Mouse (Mus musculus) fat pad, adult 2 months (tissue): ENCODE measurements at regions not wholly inside any gene's neighbourhood (a gene's known extent, or its start where the extent isn't known, plus 50 kb on each side); places are given as distances from the start of the nearest gene placed in this dataset.

Experiments
- DNase-seq: peaks from one replicate; pipeline ENCODE4 v3.0.0-alpha.2; 2011; ENCODE audit warnings: low read depth, low spot score; ENCODE audit errors: extremely low read depth

DNA sequence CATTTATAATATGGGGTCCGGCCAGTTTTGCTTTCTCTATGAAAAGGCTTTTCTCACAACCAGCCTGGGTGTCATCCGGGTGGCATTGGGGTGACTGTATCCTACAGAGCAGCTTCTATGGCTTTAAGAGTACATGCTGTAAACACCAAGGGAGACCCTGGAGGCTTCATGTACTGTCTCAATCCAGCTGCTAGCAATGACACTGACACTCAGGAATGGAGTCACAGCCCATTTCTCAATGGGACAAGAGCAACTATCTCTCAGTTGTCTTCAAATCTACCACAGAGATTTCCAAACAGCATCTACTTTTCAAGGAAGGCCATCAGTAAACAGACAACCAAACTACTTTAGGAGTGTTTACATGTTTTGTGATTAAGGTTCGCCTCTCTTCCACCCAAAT is 397.5 kb downstream of the Adamts20 start:
- no peak for DNase-seq

DNA sequence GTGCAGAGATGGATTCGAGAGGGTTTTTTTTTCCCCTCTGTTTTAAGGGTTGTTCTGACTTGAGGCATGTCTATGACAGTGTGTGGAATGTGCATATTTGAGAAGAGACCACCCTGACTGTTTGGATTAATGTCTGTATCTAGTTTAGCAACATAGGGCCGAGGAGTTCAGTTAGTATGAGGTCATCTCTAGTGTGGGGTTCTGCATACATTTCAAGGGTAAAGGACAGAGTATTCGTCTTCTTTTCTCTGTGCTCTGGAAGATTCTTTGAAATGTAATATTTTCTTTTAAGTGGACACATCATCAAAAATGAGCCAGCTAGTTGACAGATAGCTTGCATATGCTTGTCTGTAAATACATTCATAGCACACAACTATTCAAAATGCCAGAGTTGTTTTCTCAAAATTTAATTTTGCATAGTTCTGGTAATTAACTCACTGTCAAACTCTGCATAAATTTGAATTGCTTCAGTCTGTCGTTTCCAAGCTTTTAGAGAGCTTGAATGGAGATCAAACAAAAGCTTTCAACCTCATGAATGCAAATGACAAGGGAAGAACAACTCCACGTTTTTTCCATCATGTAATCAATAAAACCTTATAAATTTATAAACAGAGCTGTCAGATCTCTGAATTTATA is 415.5 kb downstream of the Adamts20 start:
- no peak for DNase-seq

GRCm38 (mm10) chr15:94046186-94046585 is 419.0 kb downstream of the Adamts20 start:
- no peak for DNase-seq

DNA sequence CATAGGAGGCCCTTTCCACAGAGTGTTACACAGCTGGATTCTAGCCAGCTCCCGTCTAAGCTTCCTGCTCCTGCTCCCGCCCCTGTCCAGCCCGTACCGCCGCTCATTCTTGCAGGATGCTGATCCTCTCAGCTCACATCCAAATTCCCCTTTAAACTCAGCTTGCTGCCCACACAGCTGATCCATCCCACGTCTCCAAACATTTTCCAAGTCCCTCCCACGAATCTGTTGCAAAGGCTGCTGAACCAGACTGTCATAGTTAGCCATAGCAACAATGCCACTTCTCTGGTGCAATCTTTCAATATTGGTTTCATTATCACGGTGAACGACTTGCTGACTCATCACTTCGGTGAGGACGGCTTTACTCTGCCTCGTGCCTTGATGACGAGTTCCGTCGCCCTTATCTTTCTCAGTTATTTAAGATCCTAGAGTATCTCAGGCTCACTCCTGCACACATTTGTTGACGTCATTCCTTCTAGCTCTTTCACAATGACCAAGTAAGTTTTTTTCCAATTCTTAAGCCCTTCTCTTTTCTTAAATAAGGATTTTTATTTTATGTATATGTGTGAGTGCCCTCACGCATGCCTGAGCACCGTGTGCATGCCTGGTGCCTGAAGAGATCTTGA is 420.0 kb downstream of the Adamts20 start:
- peak; percentile 67 for DNase-seq

GRCm38 (mm10) chr15:94032957-94033356 is 432.3 kb downstream of the Adamts20 start:
- no peak for DNase-seq

DNA sequence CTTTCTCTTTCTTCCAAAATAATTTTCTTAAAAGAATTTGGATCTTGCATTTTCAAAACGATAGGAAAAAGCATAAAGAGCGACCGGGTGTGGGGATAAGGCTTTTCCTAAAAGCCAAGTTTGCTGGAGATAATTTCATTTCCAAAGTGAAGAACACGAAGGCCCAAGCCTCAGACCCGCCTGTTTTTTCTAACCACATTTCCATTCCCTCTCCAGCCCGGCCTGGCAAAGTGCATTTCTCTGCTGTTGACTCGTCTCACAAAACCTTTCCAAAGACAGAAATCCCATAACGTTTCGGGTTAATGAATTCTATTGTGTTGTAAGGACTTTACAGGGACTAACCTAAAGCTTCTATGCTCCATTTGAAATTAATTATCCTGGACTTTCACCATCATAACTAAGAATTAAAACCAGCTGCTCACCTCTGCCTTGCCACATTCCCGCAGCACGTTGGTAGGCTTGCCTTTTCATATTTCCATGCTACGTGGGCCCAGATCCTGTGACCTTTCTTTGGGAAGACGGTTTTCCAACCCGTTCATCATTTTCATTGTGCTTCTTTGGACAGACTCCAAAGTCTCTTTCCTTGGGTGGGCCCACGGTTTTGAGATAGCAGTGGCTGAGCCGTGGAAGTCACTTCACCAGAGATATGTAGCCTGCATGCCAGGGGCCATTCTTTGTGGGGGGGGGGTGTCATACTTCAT is 430.5 kb upstream of the Prickle1 start:
- DNase-seq: no peak

DNA sequence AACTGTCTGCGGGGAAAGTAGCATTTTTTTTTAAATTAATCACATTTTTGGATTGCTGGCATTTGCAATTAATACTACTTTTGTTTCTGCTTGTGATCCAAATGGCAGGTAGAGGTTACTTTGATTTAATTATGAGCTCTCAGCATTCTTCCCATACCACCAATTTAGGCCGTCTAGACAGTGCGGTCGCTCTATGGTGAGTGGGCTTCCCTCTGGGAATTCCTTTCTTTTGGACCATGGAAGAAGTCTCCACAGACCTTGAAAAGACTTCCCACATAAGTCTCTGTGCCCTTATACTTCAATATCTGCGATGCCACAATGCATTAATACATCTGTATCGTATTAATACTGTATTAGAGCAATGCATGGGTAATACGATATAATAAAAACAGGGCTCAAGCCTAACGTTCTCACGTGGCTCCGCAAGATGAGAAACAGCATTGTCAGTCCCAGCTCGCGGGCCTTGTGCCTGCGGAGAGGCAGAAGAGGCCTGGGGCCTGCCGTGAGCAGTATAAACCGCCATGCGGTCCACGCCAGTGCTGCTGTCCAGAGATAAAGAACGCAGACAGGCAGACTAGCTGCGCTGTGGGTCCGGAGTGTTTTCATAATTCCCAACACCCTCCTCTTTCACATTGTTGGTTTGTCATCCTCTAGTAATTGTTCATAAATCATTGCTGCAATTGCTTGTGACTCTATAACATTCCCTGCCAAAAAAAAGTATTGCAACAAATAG is 429.7 kb upstream of the Prickle1 start:
- peak; percentile 33 for DNase-seq

GRCm38 (mm10) chr15:94024806-94025205 is 429.1 kb upstream of the Prickle1 start:
- no peak for DNase-seq

DNA sequence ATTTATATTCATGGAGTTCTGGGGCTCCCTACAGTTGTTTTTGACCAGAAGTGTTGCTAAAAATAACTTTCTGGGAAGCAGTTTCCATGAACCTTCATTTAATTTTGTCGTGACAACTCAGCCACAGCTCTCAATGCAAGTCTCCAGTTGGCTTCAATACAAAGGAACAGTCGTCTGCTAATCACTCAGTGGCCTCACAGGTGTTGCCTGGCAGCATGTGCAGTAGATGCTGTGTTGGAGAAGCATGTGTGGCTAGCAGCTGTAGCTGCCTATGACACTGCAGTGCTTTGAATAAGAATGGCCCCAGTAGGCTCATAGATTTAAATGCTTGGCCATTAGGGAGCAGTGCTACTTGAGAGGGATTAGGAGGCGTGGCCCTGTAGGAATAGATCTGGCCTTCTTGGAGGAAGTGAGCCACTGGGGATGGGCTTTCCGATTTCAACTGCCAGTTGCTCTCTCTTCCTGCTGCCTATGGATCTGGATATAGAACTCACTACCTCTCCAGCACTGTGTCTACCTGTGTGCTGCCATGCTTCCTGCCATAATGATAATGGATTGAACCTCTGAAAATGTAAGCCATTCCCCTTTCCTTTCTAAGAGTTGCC is 428.5 kb upstream of the Prickle1 start:
- DNase-seq: no peak

GRCm38 (mm10) chr15:94023501-94023900 is 427.8 kb upstream of the Prickle1 start:
- DNase-seq: no peak

- DNase-seq: no peak
Observed at GRCm38 (mm10) chr15:94017814-94018213, 422.1 kb upstream of the Prickle1 start.

DNA sequence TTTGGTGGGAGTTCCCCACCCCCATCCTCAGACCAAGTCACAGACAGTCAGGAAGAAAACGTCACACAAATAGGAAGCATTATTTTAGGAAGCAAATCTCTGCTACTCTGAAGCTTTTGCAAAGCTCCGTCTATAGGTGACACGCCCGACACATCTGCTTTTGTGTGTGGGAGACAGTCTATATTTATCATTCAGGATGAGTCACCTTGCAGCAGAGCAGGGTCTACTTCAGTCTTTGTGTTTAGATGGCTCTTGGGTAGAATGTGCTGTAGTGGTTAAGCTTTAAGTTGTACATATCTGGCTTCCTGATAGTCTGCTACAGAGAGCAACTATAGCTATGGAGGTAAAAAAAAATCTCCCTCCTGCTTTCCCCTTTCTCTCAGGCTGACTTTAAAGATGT is 415.8 kb upstream of the Prickle1 start:
- DNase-seq: no peak

DNA sequence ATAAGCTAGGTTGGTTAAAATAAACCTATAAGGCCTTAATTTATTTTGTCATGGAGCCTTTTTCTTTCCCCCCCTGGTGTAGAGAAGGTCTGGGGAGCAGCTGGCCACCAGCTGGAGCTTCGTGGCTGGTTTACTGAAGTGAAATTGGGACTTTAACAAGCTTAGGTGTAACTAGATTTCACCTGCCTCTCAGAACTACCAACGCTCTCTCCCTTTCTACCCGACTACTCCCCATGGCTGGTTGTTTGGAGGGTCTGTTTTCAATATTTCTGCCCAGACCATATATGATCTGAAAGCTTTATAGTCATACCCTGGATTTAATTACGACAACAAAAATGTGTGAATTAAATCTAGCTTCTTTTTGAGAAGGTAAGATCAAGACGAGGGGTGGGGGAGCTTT is 410.4 kb upstream of the Prickle1 start:
- no peak for DNase-seq

DNA sequence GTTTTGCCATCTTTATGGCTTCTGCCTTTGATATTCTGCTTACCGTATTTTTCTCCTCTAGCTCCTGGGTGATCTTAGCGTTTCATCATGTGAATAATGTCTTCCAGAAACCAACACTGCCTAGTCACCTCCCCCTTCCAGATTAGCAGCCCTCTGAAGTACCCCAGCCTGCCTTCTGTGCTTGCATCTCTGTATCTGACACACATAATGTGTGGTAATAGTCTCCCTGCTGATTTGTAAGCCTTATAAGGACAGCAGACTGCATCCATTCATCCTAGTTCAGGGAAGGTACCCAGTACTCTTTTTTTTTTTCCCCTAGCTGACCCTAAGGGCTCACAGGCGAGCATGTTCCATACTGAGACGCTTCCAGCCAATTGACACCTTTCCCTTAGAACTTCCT is 409.2 kb upstream of the Prickle1 start:
- no peak for DNase-seq

DNA sequence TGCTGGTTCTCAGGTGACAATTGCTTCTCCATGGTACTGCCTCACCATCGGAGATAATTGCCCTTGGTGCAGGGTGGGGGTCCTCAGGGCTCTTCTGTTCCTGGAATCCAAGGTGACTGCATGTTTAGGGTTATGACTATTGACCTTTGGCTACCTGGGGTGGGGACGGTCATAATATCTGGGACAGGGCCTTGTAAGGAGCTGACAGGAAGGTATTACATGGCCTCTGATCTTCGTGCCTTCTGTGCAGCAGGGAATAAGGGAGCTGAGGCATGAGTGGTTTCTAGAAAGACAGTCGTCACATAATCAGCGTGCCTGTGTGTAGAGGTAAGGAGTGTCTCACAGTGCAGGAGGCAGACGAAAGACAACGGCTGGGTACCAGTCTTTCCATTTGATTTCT is 407.5 kb upstream of the Prickle1 start:
- no peak for DNase-seq

- DNase-seq: no peak
Observed at GRCm38 (mm10) chr15:93994542-93994941, 398.9 kb upstream of the Prickle1 start.

DNA sequence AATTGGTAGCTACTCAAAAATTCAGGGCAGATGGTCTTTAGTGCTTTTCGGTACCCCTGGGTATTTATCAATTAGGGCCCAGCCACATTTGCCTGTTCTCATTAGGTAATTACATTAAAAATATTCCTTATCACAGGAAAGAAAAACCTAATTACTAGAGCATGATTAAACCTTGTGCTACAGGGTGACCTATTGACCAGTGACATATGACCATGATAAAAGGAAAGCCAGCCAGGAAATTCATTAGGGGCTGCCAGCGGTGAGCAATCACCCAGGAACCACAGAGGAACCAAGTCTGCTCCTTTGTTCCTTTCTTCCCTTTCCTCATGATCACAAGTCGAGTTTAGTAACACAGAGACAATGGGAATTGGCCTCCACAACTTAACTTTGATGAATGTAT is 394.4 kb upstream of the Prickle1 start:
- no peak for DNase-seq

DNA sequence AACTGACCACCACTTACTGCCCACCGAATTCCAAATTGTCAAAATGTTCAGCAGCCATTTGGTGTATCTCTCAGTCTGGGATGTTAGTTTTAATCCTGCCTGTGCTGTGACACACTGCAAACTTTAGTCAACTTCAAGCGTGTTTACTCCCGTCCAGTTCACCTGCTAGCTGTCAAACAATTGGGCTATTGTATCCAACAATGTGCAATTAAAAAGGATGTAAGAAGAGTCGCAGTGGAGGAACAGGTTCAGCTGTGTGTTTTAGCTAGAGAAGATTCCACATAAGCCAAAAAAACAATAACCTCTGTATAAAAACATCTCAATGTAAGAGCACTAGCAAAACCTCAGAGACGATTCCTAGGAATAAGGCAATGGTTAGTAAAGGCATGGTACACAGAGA is 392.7 kb upstream of the Prickle1 start:
- peak; percentile 51 for DNase-seq

DNA sequence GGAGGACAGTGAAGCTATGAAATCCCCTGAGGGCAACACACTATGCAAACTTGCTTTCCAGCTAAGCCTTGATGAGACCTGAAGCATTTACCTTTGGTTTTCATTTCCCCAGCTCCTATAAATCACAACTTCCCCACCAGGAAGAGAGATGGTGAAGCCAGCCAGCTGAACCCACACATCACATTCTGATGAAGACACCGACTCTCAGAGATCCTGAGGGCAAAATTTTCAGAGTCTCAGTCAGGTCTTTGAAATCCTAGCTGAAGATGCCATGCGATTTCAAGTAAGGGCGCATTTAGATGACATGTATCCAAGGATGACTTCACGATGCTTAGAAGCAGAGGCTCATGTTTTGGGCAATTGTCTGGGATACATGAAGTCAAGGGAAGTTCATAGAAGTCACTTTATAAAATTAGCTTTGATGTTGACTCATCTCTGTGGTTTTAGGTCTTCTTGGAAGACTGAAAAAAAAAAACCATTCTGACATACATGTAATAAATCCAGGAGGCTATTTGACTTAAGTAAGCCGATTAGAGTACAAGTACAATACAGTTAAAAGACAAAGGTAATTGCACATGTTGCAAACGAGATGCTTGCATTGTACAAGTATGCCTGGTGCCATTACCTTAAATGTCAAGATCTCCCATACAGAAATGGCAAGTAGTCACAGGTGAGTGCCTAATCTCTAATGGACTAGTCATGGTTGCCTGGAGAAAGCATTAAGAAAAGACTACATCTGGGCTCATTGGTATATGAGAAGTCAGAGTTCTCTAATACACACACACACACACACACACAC is 391.1 kb upstream of the Prickle1 start:
- peak; percentile 83 for DNase-seq

DNA sequence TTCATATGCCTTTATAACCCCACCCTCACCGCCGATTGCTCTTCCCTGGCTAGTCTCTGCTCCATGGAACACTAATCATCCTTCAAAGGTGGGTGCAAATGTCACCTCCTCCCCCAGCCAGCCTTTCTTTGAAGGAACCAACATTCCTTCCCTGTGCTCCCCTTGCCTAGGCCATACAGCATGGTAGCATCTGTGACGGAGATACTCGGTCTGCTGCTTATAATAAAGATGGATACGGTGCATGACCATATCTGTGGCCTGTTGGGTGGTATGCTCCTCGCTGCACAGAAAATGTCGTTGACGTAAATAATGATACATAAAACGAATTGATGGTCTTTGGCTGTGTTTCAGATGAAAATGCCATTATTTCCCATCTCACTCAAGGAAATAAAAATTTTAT is 386.4 kb upstream of the Prickle1 start:
- DNase-seq: no peak

DNA sequence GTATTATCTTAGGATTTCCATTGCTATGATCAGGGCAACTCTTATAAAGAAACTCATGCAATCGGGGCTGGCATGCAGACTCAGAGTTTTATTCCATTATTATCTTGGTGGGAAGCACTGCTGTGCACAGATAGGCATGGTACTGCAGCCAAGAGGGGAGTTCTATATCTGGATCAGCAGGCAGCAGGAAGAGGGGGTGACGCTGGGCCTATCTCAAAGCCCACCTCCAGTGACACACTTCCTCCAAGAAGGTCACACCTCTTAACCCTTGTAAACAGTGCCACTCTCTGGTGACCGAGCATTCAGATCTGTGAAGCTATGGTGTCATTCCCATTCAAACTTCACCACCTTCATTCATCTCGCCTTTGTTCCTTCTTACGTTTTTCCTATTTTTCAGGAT is 381.8 kb upstream of the Prickle1 start:
- no peak for DNase-seq
